Mouse (Mus musculus) adrenal gland, adult 18-20 months (tissue): ENCODE results near the gene Gnb3. TPM values are rescaled to one million over a fixed set of nuclear protein-coding genes. Genes with fewer than 3 reads are reported as not detected.
"Not testable (repeated sequence)": the region's sequence is repeated elsewhere in the genome, so short reads cannot be mapped to it uniquely, and the experiment has no call there.

ENCODE experiments used
- DNase-seq, 2 experiments: peaks; one replicate each; pipeline ENCODE4 v3.0.0; 2021 to 2022; ENCODE audit warnings: low spot score in 2 of 2
- total RNA-seq, 2 experiments: library from RNA; stranded (reverse); gene quantifications; 1 replicate in 1 of 2; 2 replicates in 1 of 2; pipeline ENCODE4 v1.2.3; 2021

Gnb3 gene
- total RNA-seq, 2 experiments from 2014 or later = 9.2 to 9.6 TPM

GRCm38 (mm10) chr6:124817971-124818370, 22.1 kb downstream of the Gnb3 start:
- DNase-seq = no peak

GRCm38 (mm10) chr6:124817563-124817962, 22.5 kb downstream of the Gnb3 start:
- no peak for DNase-seq

GRCm38 (mm10) chr6:124817125-124817524, 22.9 kb downstream of the Gnb3 start:
- DNase-seq = no peak

- no peak for DNase-seq
These were observed 23.5 kb downstream of the Gnb3 start for GRCm38 (mm10) chr6:124816611-124817010.

GRCm38 (mm10) chr6:124814858-124815774, 25.0 kb downstream of the Gnb3 start:
- no peak for DNase-seq

GRCm38 (mm10) chr6:124814448-124814847, 25.6 kb downstream of the Gnb3 start:
- no peak for DNase-seq

GRCm38 (mm10) chr6:124813933-124814332, 26.1 kb downstream of the Gnb3 start, which contains the start of gene Tpi1:
Gene Tpi1, minus strand, starts transcription at chr6:124814296.
- peak; percentile 89 to 92 for DNase-seq

GRCm38 (mm10) chr6:124813496-124813895, 26.6 kb downstream of the Gnb3 start:
- DNase-seq = peak in 1 of 2 experiments; percentile 51

- DNase-seq = no peak
These were observed 27.2 kb downstream of the Gnb3 start for GRCm38 (mm10) chr6:124812848-124813247.

- no peak for DNase-seq
These were observed 28.1 kb downstream of the Gnb3 start for GRCm38 (mm10) chr6:124811701-124812560.

- DNase-seq = no peak
These were observed 28.7 kb downstream of the Gnb3 start for GRCm38 (mm10) chr6:124811403-124811665.

GRCm38 (mm10) chr6:124810566-124811402, 29.3 kb downstream of the Gnb3 start:
- DNase-seq = not testable (repeated sequence)

- peak in 1 of 2 experiments; percentile 9 for DNase-seq
These were observed 30.1 kb downstream of the Gnb3 start for GRCm38 (mm10) chr6:124809775-124810538.

GRCm38 (mm10) chr6:124809052-124809774, 30.9 kb downstream of the Gnb3 start:
- DNase-seq = peak; percentile 83 to 85

- DNase-seq = peak; percentile 75 to 77
These were observed 31.6 kb downstream of the Gnb3 start, which contains the start of gene Spsb2 for GRCm38 (mm10) chr6:124808358-124809012. Gene Spsb2, plus strand, starts transcription at chr6:124808661.

GRCm38 (mm10) chr6:124807986-124808357, 32.1 kb downstream of the Gnb3 start:
- no peak for DNase-seq

- peak in 1 of 2 experiments; percentile 6 for DNase-seq
These were observed 32.7 kb downstream of the Gnb3 start for GRCm38 (mm10) chr6:124807366-124807765.

- DNase-seq = peak in 1 of 2 experiments; percentile 5
These were observed 33.5 kb downstream of the Gnb3 start for GRCm38 (mm10) chr6:124806446-124807140.
